Mouse (Mus musculus): Measurements from ENCODE around the gene Sult1e1. TPM values are rescaled to one million over a fixed set of nuclear protein-coding genes. Genes with fewer than 3 reads are reported as not detected.

Gene Sult1e1
- not detected for total RNA-seq (2021)
- long read RNA-seq, experiment 1 = 0 reads
- long read RNA-seq, experiment 2 = 0 reads

DNA sequence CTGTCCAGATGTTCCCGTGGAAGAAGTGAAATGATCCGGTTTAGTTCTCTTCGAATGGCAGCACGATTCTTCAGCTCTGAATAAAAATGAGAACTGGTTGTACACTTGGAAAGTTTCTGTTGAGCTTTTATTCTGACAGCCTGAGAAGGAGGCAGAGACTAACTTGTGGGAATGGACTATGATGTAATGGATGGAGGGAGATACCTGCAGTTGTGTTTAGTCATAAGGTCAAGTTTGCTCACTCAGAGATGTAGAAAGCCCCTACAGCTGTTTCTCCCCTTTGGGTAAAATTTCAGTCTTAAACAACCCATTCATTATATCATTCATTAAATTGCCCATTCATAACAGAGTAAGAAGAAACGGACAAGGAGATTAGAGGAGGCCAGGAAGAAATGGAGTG is at the start of gene Sult1e1:
Sult1e1 (minus strand) TSS at position 101 of the 400 bp plus-strand sequence.
- DNase-seq (ENCODE audit: low spot score in 2 of 2) = no peak

DNA sequence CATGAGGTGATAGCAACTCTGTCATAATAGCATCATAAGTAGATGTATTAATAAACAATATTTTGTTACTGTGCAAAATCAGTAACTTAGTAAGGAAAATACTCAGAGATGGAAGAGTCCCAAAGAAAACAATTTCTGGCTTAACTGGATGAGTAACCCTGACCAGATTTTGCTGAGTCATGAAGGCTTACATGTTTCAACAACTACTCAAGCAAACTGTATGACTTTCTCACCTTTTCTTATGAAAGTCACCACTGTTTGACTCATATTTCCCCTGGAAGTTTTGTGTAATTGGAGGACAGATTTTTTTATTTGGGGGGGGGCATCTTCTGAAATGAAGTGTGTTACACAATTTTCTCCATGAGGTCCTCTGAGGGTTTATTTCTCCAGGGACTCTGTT is 31.3 kb upstream of the Sult1e1 start:
- DNase-seq (ENCODE audit: low spot score in 2 of 2) = no peak

DNA sequence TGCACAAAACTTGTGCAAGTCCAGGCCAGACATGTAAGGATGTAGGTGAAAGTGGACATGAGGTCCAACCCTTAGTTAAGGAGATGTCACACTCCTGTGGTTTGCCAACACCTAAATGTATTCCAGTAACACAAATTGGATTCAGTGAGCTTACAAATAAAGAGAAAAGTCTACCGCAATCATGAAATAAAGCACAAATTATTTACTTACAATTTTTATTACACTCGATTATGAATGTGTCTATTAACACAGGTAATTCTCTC is 23.7 kb upstream of the Sult1e1 start:
- no peak for DNase-seq (ENCODE audit: low spot score in 2 of 2)

DNA sequence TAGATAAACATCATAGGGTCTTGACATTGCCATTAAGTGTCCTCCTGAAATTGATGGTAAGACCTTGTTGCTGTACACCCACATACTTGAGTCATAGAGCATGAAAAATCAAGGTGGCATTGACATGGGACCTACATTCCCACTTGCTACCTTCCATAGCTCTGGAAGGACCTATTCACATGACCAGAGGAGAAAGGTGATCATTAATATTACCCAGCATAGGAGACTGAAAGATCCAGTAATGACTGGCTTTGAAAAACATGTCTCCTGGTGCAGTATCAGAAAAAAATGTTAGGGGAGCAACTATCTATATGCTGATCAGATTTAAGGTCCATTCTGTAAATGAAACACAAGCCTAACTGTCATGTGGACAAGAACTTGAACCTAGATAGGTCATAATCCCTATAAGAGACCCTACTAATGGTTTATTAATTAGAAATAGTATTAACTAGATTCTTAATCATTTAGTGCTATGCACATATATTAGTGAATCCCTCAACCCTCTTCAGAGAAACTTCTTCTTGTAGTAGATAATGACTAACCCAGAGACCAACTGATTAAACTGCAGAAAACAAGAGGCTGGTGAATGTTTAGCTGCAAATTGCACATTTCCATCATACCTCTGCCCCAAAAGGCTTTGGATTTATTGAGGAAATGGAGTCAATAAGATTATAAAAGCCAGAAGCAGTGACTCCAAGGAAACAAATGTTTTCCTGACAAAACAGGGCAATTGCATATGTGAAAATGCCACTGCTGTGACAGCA is 23.2 kb upstream of the Sult1e1 start:
- no peak for DNase-seq (ENCODE audit: low spot score in 2 of 2)

DNA sequence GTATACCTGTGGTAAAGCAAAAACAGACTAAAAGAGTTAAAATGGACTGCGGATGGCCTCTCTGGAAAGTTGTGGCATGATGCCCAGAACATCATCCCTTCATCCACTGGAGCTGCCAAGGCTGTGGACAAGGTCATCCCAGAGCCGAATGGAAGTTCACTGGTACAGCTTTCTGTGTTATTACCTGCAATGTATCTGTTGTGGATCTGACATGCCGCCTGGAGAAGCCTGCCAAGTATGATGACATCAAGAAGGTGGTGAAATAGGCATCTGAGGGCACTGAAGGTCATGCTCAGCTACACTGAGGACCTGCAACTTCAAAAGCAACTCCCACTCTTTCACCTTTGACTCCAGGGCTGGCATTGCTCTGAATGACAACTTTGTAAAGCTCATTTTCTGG is 9.6 kb upstream of the Sult1e1 start:
- DNase-seq (ENCODE audit: low spot score in 2 of 2) = no peak

GRCm38 (mm10) chr5:87597891-87598290 is 6.5 kb upstream of the Sult1e1 start:
- no peak for DNase-seq (ENCODE audit: low spot score in 2 of 2)

DNA sequence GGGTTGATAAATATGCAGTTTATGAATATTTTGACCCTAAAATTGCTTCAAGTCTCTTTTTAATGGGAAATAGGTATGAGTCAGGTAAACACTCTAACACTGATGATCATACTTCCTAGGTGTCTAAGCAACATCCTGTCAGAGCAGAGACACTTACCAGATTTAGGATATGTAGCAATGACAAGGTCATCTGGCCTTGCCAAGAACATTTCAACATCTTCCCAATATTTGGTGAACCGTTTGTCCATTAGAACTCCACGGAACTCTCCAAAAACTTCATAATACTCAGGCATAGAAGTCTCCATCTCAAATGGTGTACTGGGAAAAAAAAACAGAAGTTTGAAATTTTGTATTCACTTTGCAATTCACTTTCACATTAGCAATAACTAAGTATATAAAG is 1.5 kb downstream of the Sult1e1 start:
- DNase-seq (ENCODE audit: low spot score in 2 of 2) = no peak

DNA sequence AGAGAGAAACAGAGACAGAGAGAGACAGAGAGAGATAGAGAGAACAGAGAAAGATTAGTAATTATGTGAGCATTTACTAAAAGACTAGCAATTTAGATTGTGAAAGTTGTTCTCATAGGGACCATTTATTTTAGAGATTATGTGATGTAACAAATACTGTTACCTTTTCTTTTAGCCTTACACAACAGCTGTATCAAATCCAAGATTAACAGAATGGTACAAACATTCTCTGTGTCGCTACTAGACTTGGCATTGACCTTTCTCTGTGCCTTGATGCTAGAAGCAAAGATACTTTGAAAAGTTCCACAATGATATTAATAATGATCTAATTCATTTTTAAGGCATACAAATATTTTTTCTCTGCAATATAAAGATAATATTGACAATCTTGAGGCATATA is 11.0 kb downstream of the Sult1e1 start:
- DNase-seq (ENCODE audit: low spot score in 2 of 2) = no peak

DNA sequence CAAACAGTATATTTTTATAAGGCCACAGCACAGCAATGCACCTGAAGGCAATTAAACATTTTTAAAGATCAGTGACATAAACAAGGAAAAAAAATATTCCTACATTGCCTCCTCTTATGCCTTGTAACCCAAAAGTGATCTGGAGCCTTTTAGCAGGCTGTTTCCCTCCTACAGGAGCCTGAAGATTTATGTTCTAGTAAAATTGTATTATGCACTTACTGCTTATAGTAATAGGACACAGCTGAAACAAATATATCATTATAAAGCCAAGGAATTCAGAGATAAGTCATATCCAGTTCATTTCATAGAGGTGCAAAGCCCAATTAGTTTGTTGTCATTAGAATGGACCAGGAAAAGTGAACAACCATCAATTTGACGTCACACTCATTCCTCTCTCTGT is 17.2 kb downstream of the Sult1e1 start:
- no peak for DNase-seq (ENCODE audit: low spot score in 2 of 2)

DNA sequence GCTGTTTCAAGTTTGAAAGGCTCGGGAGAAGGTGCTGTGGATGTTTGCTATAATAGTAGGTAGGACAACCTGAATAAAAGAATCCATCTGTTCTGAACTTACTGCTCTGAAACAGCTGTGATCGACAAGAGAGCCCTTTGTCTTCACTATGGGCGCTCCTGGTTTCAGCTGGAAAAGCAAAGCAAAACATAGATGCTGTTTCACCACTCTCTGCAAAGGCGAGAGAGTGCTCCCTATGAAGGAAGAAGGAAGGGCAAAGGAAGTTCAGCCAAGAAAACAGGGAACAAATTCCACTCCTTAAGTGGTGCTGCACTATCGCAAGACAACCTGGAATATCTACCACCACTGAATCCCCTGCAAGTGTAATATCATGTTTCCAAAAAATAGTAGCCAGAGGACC is 17.9 kb downstream of the Sult1e1 start:
- no peak for DNase-seq (ENCODE audit: low spot score in 2 of 2)

DNA sequence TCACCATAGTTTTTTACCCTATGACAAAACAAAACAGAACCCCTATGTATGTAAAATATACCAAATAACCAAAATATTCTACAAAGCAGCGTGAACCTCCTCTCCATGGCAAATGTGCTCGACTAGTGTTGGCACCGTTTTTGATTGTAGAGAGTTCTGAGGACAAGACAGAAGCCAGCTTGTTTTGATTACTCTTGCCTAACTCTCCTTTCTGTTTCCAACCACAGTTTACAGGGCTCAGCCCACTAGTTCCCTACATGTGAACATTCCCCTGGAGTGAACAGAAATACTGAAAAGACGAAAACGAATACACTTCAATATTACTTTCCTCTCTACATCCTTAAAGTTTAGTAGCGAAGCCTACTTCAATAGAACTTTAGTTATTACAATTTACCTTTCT is 18.6 kb downstream of the Sult1e1 start:
- DNase-seq (ENCODE audit: low spot score in 2 of 2) = no peak

DNA sequence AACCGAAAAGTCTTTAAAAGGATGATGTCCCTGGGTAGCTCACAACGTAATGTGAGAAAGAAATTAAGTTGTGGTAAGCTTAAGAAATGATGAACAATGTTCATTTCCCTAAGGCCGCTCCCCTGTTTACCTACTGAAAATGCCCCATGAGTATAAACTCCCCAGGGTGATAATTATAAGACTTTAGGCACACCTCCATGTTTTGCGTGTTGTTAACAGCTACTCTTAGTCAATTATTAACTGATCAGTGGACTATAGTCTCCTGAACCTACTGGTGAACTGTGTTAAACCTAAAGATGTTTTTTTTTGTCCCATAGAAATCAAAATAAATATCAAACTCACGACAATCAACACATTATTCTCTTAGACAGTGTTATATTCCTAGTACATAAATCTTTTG is 22.5 kb downstream of the Sult1e1 start, which contains the start of gene Sult1d1:
Sult1d1 (minus strand) TSS at position 183 of the 400 bp plus-strand sequence.
- DNase-seq (ENCODE audit: low spot score in 2 of 2) = no peak

GRCm38 (mm10) chr5:87567306-87567705 is 24.1 kb downstream of the Sult1e1 start:
- DNase-seq (ENCODE audit: low spot score in 2 of 2) = no peak

DNA sequence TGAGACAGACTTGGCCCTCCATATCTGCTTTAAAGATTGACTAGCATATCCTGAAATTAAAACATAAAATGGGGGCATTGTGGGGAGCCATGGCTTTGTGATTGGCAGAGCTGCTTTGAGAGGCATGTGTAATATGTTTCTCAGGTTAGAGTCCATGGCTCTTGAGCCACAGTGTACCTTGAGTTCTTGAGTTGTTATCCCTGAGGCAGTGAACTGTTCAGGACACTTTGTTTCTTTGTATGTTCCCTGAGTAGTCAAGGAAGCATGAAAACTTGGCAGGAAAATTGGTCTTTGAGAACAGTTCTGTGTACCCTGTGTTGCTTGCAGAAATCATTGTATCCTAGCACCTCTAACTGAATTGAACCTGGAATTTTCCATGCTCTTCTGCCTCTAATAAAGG is 28.4 kb downstream of the Sult1e1 start:
- DNase-seq (ENCODE audit: low spot score in 2 of 2) = no peak

- no peak for DNase-seq (ENCODE audit: low spot score in 2 of 2)
Observed at GRCm38 (mm10) chr5:87562526-87562925, 28.9 kb downstream of the Sult1e1 start.

DNA sequence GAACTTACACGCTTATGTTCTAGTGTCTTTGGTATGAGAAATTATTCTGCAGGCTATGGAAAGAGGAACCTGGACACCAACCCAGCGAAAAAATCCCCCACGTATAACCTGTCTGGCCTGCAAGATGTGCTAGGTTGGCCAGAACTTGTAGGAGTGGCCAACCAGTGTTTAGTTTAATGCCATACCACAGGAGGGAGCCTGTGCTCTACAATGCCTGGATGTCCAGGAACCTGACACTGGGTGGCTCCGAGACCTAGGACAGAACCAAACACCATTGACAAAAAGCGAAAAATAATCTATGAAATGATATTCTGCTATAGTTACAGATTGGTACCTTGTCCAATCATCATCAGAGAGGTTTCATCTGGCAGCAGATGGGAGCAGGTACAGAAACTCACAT is 31.2 kb downstream of the Sult1e1 start:
- no peak for DNase-seq (ENCODE audit: low spot score in 2 of 2)

- no peak for DNase-seq (ENCODE audit: low spot score in 2 of 2)
Observed at GRCm38 (mm10) chr5:87550935-87551334, 40.5 kb downstream of the Sult1e1 start.

- DNase-seq (ENCODE audit: low spot score in 2 of 2) = no peak
Observed at GRCm38 (mm10) chr5:87538111-87538510, 53.3 kb downstream of the Sult1e1 start, which contains the start of gene Sult1b1. Gene Sult1b1 (minus strand): TSS chr5:87538195.

DNA sequence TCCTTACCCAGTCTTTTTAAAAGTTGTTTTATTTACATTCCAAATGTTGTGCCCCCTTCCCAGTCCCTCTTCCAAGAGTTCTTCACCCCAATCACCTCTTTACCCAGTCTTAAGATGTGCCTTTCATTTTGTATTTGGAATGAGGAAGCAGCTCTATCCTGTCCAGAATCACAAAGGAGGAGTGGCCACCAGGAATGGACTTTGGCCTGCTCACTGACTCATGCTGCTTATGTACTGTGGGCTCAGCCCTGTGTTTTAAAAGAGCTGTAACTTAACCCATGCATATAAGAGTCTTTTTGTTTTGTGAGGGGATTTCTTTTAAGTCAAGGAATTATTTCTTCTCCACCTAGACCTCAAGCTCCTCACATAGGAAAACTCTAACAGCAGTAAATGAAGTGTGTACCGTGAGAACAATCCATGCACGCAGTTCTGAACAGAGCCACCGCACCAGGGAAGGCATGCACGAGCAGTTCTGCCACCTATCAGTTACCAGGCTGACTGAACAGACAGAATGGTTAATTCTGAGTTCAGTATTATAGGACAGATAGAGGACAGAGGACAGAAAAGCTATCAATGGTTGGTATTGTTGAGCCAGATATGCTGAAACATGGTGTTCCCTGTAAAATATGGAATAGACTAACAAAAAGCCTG is 55.3 kb downstream of the Sult1e1 start:
- DNase-seq (ENCODE audit: low spot score in 2 of 2) = no peak

GRCm38 (mm10) chr5:87532288-87532687 is 59.1 kb downstream of the Sult1e1 start:
- DNase-seq (ENCODE audit: low spot score in 2 of 2) = no peak
